Mouse (Mus musculus) retina, postnatal 7 days (tissue): ENCODE results near the gene Gsdmc4.
"Not testable (repeated sequence)": the region's sequence is repeated elsewhere in the genome, so short reads cannot be mapped to it uniquely, and the experiment has no call there.

ENCODE experiments used
- DNase-seq: peaks from one replicate; pipeline ENCODE4 v3.0.0-alpha.2; 2012; ENCODE audit warnings: low read depth, low spot score

Gsdmc4 gene

DNA sequence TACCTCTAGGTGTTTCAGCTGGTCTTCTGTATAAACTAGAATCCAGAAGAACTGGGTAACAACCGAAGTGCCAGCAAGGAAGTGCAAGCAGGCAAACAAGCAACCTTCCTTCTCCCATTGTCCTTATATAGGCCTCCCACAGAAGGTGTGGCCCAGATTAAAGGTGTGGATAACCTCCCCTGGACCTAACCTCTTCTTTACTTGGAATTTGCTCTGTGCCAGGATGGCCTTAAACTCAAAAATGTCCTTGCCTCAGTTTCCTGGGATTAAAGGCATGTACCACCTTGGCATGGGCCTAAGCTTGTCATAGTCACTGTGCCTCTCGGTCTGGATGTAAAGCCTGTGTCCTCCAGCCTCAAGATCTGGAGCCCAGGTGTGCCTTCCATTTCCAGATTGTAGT, at the start of gene Gsdmc4:
Gene Gsdmc4 (minus strand): TSS at position 101 of the 400 bp plus-strand sequence.
- DNase-seq, result not testable (repeated sequence)

DNA sequence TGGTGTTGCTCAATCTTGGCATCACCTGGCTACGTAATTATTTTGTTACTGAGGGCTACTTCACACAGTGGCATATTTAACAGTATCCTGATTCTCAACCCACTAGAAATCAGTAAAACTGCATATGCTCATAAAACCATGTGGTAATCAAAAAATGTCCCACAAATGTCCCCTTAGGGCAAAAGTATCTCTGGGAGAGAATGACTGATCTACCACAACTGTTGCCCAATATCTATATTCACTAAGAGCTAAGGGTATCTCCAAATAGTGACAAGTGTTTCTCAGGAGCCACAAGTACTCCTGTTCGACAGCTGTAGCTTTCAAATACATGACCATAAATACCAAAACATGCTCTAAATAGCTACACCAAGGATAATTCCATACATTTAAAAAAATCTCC, 48.4 kb upstream of the Gsdmc4 start:
- no peak for DNase-seq

DNA sequence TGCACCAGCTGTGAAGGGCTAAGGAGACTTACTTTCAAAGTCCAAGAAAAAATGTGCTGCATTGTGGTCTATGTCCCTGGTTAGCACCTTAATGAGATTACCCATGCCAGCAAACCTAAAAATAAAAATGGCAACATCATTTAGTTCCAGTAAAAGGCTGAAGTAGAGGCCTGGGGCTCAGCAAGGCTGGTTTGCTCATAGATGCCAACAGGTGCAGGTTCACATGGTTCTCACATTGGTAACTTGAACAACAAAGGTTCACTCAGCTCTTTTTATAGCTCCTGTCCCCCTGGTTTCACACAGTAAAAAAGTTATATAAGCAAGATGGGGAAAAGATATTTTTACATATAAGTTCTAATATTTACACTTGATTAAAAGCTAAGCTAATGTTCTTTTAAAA, 45.5 kb upstream of the Gsdmc4 start:
- DNase-seq, result no peak

DNA sequence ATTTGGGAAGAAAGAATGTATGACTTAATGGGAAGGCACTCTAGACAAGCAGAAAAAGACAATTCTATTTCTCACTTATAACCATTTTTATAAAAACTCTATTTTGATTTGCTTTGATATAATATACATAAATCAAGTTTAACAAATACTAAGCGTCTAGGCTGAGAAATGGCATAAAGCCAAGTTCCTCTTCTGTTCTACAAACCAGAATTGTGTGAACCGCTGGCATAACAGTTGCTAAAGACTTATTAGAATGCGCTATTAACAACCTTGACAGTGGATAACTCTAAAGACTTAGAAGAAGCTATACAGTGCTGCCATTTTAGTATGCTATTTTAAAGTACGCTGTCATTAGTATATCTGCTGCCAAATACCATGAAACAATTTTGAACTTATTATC, 41.2 kb upstream of the Gsdmc4 start:
- no peak for DNase-seq

DNA sequence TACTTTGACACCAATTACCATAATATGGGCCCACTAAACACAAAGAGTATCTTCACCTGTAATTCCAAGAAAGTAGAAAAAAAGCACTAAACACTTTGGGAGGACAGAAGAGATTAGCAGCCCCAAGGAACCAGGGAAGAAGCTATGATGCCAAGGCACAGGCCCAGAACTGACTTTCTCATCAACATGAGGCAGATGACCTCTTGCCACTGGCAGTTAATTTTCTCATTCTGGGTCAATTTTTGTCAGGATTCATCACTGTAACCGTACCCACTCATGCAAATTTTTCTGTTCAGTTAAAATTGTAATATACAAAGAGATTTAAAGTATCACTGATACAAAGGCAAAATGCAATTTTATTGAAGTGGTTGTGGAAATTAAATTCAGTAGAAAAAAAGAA, 29.1 kb upstream of the Gsdmc4 start:
- DNase-seq, result no peak

DNA sequence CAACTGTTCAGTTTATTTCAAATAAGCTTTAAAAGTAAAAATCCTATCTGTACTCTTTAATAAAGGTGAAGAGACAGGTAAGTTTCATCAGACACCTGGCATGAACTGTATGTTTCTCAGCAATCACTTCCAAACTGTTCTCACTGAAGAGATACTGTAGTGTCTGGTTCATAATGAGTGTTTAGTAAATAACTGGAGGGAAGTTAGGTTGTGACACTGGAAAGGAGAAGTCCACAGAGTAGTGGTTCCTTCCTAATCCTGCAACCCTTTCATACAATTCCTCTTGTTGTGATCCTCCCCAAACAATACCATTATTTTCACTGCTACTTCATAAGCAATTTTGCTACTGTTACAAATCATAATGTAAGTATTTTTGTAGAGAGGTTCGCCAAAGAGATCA, 20.6 kb upstream of the Gsdmc4 start:
- DNase-seq, result no peak

DNA sequence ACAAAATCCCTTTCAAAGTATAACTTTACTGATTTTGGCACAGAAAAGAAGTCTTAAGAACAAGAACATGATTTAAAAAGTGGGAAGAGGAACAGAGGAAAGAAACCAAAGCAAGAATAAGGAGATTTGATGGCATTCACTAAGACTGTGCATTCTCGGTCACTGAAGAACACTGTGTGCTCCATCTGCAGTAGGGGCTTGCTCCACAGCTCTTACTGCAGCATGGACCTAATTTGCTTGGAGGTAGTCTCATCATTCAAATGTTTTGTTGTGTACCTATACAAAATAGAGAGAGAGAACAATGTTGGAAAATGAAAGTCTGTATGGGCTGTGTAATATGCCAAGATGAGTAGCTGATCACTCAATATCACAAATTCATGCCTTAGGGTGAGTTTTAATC, 19.3 kb upstream of the Gsdmc4 start:
- DNase-seq, result no peak

DNA sequence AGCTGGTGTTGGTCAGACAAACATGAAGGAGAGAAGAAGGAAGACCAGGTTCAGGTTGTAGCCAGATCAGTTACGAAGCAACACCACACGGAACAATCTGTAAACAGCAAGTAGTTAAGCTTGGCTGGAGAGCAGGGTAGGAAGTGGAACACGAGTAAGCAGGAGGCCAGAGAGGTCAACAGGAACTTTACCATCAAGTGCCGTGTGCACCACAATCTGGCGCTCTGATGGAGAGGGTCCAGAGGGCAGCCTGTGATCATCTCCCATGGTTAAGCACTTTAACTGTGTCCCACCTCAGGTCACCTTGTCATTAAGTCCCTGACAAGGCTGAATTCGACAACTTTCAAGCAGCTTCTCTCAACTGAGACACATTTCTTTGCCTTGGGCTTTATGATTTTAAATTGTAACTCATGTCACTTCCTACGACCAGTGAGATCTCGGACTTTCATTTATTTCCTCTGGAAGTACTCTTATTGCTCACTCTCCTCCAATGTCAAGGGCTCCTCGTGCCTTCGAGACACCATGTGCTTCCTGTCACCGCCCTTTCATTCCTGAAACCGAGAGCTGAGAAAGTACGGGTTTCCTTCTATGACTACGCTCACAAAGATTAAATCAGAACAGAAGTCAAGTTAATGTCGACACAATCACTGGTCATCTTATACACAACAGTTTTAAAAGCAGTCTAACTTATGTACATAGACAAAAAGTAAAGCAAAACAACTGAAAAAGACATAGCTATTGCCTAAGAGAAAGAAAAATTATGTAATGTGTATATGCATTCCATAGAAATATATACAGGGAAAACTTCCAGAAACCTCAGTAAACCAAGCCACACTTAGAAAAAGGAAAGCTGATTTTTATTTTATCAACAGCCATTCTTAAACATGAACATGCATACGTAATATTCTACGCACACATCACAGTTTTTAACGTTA, 18.3 kb upstream of the Gsdmc4 start:
- no peak for DNase-seq

DNA sequence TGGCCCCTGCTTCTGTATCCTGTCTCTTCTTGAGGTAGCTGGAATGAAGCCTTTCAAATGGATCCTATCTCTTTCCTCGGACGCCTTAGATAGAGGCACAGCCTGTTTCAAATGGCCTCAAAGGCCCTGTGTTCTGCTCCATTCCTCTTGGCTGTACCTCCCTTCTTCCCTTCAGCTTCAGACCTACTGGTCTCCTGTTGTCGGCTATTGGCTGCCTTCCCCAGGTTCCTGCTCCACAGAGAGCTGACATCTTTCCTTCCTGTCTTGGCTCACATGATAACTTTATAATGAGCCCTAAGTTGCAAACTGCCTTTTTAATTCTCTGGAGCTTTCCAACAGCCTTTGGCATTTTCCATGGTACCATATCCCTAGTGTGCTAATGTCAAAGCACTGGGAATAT, 14.1 kb upstream of the Gsdmc4 start:
- no peak for DNase-seq

DNA sequence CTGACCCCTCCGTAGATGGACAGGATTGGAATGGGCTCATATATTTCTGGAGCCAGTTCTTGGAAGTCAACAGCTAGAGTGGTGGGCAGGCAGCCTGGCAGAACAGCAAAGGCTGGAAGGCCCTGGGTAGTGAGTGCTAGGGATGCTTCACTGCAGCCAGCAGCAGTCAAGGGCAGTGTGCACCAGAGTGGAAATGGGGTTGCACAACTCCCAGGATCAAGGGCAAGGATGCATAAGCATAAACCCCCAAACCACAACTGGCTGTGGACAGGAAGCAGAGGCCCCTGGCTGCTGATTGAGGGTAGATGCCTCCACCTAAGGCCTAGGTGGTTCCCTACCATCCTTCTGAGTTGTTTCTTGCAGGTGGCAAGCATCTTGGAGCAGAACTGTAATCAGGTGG, 12.4 kb upstream of the Gsdmc4 start:
- no peak for DNase-seq

DNA sequence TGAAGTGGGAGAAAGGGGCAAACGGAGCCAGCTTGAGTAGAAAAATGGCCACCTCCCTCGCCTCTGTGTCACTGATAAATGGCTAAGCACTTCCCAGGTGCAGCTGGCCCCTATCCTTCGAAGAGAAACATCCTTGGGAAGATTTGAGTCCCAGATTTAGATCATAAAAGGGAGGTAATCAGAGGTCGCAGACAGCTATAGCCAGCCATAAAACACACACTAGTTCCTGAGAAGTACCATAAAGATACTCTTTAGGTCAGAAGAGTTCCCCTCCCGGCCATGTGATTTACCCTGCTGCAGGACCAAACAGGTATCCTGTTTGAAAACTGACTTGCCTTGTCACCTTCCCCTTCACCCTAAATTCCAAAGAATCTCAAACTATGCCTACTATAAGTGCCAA, 9.5 kb upstream of the Gsdmc4 start:
- DNase-seq, result not testable (repeated sequence)

DNA sequence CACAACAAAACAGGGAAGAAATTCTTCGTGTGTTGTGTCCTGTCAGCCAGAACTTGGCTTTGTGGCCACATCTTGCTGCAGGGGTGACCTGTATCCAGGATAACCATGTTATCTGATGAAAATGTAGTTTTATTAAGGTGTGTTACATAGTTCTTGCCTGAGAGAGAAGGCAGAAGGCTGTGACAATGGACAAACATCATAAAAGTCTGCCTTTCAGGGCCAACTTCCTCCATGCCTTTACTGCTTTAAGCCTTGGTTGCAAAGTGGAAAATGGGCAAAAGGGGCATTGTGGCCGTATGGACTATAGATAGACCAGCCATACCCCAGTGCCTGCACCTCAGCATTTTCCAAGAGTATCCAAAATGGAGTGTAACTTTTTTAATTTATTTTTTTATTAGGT, 7.6 kb upstream of the Gsdmc4 start:
- DNase-seq, result not testable (repeated sequence)

DNA sequence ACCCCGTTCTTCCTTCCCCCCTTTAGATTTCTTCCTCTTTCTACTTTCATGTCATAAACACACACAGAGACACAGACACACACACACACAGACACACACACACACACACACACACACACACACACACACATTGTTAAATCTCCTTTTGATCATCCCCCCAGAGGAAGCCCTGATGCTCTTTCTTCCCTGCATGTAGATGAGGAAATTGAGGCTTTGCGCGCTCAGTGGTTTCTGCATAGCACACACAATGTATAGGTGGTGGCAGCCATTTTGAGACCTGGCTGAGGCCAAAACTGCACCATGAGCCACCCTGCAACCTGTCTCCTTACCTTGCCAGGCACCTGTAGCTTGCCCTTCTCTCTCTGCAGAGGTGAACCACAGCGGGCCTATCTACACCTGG, 4.5 kb upstream of the Gsdmc4 start:
- not testable (repeated sequence) for DNase-seq

DNA sequence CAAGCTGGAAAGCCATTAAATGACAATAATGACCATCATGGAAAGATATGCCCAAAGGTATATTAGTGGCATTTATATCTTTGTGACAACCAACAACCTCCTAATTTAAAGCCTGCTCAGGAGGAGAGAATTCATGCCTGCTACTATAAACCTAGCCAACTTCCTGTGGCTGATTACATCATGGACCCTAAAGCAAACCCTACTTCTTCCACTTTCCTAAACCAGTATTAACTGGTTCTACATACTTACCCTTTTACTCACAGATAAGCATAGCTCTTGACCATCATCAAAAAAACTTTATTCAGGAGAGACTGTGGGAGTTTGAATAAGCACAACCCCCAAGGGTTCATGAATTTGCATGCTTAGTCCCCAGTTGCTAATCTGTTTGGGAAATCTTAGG, 2.2 kb downstream of the Gsdmc4 start:
- not testable (repeated sequence) for DNase-seq

DNA sequence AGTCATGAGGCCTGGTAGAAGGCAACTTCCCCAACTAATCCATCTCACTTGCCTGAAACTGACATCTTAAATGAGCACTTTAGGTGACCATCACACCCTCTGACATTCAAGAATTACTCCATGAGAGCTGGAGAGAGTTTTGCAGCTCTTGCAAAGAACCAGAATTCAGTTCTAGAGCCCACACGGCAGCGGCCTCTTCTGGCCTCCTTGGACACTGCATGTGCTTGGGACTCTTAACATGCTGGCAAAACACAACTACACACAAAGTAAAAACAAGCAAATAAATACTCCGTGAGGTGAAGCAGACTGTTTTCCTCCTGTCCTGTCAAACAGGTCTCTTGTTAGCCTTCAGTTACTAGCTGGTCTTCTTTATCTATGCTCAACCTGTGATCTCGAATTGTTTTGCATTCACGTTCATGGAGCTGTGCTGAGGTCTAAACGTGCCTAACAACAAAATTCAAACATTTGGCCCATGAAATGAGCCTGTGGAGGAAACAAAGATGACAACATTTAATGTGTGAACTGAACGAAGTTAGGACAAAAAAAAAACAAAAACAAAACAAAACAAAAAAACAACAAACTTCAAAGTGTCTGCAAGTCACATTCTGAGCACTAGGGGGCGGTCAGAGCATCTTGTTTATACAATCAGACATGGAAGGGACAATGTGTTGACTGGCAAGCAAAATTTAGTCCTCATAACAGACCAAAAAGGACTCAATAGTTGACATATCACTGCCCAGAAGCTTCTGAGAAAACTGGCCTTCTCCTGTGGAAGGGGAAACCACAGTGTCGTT, 16.3 kb downstream of the Gsdmc4 start:
- DNase-seq, result peak; percentile 13

DNA sequence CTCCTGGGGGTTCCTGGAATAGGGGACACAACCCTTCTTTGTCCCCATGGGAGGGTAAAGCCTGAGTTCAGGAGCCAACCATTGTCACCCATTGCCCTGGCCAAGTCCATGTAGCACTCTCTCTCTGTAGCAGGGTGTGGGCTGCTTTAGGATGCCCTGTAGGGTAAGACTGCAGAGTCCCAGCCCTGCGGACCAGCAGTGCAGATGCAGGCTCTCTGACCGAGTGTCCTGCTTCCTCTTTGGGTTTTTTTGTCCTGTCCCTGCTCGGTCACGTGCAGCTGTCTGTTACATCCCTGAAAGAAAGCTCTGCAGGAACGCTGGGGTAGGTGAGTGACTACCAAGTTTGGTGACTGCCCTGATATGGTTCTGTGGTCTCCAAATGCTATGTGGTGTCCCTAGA, 23.7 kb downstream of the Gsdmc4 start:
- not testable (repeated sequence) for DNase-seq

DNA sequence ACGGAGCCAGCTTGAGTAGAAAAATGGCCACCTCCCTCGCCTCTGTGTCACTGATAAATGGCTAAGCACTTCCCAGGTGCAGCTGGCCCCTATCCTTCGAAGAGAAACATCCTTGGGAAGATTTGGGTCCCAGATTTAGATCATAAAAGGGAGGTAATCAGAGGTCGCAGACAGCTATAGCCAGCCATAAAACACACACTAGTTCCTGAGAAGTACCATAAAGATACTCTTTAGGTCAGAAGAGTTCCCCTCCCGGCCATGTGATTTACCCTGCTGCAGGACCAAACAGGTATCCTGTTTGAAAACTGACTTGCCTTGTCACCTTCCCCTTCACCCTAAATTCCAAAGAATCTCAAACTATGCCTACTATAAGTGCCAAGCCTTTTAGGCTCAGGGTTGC, 24.1 kb downstream of the Gsdmc4 start:
- not testable (repeated sequence) for DNase-seq

DNA sequence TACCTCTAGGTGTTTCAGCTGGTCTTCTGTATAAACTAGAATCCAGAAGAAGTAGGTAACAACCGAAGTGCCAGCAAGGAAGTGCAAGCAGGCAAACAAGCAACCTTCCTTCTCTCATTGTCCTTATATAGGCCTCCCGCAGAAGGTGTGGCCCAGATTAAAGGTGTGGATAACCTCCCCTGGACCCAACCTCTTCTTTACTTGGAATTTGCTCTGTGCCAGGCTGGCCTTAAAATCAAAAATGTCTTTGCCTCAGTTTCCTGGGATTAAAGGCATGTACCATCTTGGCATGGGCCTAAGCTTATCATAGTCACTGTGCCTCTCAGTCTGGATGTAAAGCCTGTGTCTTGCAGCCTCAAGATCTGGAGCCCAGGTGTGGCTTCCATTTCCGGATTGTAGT, 33.6 kb downstream of the Gsdmc4 start, which contains the start of gene Gsdmc3:
Gene Gsdmc3 (minus strand): TSS at position 101 of the 400 bp plus-strand sequence.
- not testable (repeated sequence) for DNase-seq

DNA sequence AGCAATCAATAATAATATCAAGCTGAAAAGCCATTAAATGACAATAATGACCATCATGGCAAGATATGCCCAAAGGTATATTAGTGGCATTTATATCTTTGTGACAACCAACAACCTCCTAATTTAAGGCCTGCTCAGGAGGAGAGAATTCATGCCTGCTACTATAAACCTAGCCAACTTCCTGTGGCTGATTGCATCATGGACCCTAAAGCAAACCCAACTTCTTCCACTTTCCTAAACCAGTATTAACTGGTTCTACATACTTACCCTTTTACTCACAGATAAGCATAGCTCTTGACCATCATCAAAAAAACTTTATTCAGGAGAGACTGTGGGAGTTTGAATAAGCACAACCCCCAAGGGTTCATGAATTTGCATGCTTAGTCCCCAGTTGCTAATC, 35.9 kb downstream of the Gsdmc4 start:
- not testable (repeated sequence) for DNase-seq

DNA sequence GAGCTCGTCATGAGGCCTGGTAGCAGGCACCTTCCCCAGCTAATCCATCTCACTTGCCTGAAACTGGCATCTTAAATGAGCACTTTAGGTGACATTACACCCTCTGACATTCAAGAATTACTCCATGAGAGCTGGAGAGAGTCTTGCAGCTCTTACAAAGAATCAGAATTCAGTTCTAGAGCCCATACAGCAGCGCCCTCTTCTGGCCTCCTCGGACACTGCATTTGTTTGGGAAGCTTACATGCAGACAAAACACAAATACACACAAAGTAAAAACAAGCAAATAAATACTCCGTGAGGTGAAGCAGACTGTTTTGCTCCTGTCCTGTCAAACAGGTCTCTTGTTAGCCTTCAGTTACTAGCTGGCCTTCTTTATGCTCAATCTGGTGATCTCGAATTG, 50.1 kb downstream of the Gsdmc4 start:
- DNase-seq, result not testable (repeated sequence)
